Mouse (Mus musculus) c-Kit-negative CD71-positive TER-119-positive erythroid progenitor cells, embryonic 14.5 days (primary cell): ENCODE data around the gene Dnm1.
"Not testable (repeated sequence)": the region's sequence is repeated elsewhere in the genome, so short reads cannot be mapped to it uniquely, and the experiment has no call there.

Experiments used
- DNase-seq: peaks from one replicate; pipeline ENCODE4 v3.0.0-alpha.2; 2013; ENCODE audit warnings: low read depth, low spot score

Dnm1 gene

DNA sequence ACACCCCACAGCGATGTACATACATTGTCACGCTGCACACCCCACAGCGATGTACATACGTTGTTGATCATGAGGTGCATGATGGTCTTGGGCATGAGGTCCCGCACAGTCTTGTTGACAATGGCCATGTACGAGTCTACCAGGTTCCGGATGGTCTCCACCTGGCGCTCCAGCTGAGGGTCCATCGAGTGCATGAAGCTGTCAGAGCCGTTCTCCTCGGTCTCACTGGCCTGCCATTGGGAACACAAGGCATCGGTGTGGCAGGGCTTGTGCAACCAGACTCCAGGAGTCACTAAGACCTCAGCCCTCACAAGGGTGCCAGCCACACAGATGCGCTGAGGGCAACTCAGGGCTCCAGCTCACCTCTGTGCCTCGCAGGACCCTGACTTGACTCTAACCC, 38.3 kb downstream of the Dnm1 start:
- no peak for DNase-seq

DNA sequence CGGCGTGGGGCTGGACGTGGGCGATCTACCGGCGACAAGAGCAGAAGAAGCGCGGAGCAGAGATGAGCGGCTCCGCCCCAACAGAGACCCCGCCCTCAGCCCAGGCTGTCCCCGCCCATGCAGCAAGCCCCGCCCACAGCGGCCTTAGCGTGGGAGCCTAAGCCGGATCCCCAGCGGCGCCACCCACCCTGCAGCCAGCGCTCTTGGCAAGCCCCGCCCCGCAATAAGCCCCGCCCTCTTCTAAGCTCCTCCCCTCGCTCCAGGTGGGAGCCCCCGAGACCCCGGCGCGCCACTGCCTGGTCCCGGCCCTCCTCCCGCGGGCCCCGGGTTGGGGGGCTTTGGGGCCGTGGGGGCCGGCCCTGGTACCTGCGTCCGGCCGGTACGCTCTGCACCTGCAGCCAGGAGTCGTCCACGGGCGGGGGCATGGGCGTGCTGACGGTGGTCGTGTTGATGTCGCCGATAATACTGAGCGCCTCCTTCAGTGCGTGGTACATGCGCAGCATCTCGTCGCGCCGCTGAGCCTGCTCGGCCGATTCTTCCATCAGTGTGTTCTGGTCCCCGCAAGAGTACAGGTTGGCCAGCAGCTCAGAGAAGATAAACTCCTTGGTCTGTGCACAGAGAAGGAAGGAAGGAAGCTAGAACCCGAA, 40.7 kb downstream of the Dnm1 start:
- peak; percentile 53 for DNase-seq

DNA sequence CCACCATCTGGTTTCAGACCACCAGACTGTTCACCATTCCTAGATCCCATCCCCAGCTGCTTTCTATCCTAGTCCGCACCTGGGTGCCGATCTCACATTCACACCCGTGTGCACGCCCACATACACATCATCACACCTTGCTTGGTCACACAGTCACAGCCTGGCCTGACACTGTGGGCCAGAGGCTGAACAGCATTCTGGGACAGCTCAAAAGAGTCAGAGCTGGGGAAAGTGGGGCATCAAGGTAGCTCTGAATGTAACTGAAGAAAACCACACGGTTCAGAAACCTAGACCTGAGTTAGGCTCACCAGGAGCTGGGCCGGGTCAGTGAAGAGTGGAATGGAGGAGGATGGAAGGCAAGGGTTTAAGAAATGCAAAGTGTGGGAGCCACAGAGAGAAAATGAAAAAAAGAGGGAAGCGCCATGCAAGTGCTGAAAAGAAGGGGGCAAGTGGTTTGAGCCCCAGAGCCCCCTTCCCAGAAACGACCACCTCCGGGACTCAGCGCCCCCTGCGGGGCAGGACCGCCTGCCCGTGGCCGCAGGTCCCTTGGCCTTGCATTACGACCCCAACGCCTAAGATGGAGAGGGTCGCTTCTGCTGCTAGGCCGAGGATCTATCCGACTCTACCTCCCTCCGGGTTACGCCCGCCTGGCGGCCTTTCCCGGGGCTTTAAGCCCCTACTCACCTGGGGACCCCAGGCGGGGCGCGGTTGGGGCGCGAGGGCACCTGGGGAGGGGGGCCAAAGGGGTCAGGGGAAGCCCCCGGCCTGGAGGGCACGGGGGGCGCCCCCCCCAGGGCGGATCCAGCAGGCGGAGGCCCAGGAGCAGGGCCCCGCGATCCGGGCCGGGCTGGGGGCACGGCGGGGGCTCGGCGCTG, 41.5 kb downstream of the Dnm1 start:
- DNase-seq, result no peak

DNA sequence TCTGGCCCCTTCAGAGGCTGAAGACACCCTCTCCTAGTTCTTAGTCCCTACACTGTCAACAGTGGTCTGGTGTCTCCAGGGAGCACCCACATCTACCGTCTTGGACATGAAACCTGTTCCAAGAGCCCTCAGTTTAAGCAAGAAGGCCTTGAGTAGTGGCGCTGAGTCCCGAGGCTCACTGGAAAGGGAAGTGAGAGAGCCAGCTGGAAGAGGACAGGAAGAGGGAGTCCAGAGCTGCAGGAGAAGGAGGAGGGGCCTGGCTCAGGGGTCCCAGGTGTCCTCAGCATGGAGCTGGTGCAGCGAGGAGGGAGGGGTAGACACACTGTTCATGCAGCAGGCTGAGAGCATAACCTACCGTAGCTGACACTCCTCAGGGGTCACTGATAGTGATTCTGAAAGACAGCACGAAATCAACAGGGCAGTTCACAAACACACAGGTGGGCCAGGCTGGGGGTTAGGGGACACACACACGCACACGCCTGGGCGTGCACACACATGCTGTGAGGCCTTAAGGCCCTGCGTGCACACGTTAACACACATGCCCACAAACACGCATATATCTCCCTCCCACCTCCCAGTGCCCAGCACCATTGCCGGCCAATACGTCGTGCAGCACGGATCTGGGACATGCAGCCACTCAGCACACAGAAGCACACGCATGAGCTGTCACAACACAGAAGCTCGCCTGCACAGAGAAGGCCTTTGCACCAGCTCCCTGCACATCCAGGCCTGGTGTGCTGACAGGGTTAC, 42.9 kb downstream of the Dnm1 start:
- no peak for DNase-seq

DNA sequence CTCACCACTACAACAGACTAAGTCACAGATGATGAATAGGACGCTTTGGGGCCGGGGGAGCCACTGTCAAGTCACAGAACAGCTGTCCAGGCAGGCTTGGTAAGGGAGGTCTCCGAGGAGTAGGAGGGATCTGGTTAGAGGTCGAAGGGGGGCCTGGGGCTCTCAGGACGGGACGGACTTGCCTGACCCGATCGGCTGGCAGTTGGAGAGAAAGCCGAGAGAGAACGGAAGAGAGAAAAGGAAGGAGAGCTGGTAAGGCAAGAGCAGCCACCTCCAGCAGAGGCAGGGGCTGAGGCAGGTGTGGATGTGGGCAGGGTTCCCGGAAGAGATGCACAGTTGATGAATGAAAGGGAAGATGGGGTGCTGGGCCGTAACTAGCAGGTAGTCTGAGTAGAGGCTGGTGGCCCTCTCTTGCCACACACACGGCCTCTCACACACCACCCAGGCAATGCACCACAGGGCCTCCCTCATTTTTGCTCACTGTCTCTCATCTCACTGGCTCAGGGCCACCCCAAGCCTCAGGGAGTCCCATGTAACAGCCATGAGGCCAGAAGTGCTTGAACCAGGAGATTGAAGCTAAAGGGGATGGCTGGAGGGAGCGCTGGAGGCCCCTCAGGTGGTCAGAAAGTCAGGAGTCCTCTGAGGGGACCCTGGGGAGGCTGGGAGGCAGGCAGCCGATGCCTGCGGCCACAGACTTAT, 44.1 kb downstream of the Dnm1 start:
- DNase-seq, result no peak

DNA sequence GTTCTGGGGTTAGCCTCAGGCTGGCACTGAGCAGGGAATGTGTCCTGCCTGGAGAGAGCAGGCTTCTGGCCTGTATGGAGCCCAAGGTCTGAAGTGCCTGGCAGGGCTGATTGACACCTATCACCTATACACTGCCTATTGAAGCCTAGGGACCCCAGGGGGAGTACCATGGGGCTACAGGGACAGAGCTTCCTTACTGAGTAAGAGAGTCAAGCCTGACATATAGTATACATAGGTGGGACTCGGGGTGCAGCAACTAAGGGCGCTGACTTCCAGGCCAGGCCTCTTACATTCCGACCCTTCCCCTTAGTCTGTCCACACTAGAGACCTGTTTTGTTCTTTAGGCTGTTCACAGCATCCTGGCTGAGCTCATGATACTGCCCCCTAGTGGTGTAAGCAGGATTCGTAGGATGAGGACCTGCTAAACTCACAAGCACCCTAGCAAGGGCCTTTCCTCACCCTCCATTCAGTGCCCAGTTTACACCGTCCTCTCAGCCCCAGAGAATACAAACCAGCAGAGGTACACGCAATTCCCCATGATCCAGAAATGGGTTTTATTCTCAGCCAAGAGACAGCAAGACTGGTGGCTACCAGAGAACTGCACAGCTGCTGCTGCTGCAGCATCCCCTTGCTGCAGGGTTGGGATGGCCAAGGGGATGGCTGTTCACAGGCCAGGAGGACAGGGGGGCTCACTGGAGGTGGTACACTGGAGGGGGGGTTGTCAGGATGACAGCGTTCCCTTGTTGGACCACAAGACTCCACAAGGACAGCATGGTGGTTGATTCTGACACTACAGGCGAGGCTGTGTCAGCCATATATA, 45.0 kb downstream of the Dnm1 start:
- DNase-seq, result peak; percentile 48

DNA sequence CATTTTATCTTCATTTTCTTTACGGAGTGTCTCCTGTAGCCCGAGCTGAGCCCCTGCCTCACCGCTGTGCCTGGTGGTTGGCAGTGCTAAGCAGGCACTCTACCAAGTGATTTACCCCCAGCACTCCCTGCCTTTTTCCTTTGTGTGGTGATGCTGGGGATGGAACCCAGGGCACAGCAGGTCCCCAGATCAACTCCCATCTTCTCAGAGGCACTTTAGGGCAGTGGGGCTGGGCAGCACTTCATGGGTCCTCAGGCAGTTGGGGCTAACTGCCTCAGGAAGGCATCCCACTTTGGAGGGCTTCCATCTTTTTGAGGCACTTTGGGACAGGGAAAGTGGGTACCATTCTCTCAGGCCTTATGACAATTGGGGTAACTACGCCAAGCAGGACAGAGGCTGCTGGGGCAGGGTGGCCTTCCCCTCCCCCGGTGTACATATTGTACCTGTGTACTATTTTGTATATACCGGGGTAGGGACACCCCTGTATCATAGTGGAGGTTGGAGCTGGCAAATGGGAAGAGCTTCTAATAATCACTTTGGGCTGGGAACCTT, 45.8 kb downstream of the Dnm1 start:
- DNase-seq, result no peak

DNA sequence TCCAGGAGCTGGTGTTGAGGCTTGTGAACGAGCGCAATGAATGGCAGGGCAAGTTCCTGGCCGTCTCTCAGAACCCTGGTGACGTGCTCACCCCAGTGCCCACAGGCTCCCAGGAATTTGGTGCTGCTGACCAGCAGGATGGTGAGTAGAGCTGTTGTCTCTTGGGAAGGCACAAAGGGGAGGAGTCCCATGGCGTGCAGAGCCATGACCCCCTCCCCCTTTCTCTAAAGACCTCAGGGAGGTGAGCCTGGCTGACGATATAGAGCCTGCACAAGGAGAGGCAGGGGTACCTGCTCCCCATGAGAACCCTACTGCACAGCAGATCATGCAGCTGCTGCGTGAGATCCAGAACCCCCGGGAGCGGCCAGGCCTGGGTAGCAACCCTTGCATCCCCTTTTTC, 47.0 kb downstream of the Dnm1 start:
- no peak for DNase-seq

DNA sequence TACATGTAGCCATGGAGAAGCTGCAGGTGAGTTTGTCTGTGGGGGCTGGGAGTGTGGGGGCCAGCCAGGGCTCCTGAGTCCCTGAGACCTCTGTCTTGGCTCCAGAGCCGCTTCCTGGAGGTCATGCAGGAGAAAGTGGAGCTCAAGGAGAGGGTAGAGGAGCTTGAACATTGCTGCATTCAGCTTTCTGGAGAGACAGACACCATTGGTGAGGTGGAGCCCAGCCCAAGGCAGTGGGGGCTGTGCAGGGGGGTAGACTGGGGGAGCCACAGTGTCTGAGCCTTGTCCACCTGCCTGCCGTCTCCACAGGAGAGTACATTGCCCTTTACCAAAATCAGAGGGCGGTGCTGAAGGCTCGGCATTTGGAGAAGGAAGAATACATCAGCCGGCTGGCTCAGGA, 47.5 kb downstream of the Dnm1 start:
- no peak for DNase-seq

DNA sequence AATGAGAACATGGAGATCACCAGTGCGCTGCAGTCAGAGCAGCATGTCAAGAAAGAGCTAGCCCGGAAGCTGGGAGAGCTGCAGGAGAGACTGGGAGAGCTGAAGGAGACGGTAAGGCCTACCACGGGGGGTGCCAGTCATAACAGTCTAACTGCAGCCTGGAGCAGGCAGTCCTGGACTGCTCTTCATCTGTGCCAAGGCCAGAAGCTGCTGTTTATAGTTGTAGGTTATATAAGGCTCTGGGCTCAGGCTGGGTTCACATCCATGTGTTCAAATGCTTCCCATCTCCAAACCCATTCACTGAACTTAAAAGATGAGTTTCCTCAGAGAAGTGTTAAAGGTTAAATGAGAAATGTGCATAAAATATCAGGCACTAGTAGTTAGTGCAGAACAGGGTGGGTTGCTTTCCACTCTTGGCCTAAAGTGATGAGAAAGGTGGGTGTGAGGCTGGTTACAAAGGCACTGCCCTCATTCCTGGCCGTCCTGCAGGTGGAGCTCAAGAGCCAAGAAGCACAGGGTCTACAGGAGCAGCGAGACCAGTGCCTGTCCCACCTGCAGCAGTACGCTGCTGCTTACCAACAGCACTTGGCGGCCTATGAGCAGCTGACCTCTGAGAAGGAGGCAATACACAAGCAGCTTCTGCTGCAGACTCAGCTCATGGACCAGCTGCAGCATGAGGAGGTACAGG, 48.8 kb downstream of the Dnm1 start:
- DNase-seq, result no peak

DNA sequence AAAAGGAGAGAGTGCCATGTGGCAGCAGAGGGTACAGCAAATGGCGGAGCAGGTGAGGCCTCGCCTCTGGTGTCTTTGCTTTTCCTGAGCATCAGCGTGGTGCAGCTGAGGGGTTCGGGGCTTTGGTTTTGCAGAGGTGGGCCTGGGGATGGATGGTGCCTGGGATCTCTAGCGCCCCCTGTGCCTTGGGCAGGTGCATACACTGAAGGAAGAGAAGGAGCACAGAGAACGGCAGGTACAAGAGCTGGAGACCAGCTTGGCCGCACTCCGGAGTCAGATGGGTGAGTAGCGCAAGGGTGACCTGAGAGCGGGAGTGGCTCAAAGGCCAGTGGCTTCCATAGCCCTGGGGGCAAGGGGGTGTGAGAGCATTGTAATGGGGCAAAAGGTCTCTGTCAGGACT, 50.2 kb downstream of the Dnm1 start:
- DNase-seq, result no peak

DNA sequence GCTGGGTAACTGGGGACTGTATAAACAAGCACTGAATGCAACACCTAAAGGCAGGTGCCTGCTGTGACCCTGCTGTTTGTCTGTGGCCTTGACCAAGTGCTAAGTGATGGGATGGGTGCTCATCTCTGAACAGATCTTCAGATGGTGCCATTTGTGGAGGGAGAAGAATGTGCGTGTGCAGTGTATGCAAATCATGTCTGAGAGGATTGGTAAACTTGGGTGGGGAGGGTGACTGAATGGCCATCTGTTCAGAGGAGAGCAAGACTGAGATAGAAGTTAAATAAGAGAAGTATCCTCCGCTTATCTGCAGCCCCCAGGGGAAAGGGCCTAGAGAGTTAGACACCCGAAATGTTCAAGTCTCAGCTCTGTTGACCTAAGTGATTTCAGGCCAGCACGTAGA, 53.7 kb downstream of the Dnm1 start:
- no peak for DNase-seq

DNA sequence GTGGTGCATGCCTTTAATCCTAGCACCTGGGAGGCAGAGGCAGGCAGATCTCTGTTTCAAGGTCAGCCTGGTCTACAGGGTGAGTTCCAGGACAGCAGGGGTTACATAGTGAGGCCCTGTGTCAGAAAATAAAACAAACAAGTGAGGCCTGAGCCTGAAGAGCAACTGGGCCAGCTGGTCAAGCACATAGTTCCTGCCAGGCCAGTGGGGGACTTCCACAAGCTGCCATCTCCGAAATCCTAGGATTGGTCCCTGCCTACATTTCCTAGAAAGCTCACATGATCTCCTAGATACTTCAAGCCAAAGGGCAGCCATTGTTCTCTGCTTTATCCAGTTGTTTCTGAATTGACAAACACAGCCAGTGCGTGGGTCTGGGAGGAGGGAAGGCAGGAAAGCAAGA, 57.3 kb downstream of the Dnm1 start:
- not testable (repeated sequence) for DNase-seq

DNA sequence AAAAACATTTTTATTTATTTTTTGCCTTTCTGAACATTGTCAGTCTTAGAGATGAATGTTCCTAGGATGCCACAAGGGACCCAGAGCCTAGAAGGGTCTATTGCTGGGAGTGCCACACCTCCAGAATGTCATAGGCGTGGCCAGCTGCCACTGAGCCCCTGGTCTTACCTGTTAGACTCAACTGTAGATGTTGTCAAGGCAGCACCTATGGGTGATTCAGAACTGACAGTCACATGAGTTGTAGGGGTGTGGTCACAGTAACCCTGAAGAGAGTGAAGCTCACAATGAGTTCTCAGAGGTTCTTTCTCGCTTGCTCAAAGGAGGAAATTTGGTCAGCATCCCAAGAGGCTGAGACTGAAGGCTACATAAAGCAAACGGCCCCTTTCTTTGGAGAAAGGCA, 57.9 kb downstream of the Dnm1 start:
- DNase-seq, result no peak

DNA sequence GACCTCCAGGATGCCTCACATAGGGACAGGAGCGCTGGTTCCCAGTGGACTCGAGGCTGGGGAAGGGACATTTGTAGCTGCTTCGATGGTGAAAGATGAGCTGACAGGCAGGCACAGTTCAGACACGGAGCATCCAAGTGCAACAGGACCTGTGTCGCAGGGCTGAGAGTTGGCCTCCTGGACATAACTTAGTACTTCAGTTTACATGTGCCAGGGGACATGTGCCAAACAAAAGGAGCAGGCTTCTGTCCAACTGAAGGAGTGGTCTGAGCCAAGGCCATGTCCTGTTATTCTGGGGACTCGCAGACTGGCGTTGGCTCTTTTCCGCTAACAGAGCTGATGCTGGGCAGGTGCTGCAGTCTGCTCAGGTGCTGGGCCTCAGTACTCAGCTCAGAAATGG, 58.8 kb downstream of the Dnm1 start:
- DNase-seq, result no peak

DNA sequence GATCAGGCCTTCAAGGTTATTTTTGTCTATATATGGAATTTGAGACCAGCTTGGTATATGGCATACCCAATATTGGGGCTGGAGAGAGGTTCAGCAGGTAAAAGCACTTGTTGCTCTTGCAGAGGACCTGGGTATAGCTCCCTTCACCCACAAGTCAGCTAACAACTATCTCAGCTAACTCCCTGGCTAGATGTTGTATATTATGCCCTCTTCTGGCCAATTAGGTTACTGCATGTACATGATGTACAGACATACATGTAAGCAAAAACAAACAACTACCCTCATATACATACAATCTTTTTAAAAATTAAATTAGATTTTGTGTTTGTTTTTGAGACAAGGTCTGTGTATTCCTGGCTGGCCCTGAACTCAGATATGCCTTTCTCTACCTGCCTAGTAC, 63.6 kb downstream of the Dnm1 start:
- peak; percentile 70 for DNase-seq

DNA sequence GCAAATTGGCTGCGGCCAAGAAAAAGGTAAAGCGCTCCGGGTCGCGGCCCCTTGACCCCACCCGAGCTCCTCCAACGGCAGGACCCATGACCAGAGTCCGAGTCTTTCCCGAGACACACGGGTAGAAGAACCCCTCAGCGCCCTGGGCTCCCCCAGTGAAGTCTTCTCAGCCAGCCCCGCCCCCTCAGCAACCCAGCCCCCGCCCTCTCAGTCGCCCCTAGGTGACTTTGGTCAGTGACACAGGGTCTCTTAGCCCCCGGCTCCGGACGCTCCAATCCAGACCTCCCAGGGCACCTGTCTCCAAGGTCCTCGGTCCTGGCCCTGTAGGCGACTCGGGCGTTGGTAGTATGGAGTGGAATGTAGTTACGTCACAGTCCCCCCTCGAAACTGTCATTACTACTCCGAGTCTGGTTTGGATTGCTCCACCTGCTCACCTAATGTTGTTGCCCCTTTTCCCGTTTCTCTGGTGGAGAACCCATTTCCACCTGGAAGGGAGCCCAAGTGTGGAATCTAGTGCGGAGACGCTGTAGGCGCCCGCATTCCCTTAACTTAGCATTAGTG, 64.7 kb downstream of the Dnm1 start:
- DNase-seq, result peak; percentile 31

DNA sequence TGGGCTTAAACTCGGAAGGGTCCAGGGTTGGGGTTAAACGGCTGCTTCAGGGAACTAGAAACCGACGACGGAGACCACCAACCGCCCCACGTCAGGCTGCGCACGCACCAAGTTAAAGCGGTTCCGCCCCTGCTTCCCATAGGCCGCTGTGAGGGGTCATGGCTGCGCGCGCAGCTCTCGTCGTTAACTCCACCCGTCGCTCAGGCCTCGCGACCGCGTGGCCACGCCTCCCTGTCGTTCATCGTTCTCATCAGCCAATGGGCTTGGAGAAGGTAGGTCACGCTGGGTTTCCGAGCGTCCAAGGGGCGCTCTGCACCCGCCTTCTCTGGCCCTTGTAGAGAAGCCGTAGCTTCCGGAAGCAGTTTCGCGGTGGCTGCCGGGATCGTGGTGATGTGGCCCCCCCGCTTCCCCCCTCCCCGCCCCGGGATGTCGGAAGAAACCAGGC, 65.2 kb downstream of the Dnm1 start, which contains the start of gene Swi5:
Swi5 (minus strand) TSS at position 153 of the 445 bp plus-strand sequence.
- DNase-seq, result peak; percentile 100

DNA sequence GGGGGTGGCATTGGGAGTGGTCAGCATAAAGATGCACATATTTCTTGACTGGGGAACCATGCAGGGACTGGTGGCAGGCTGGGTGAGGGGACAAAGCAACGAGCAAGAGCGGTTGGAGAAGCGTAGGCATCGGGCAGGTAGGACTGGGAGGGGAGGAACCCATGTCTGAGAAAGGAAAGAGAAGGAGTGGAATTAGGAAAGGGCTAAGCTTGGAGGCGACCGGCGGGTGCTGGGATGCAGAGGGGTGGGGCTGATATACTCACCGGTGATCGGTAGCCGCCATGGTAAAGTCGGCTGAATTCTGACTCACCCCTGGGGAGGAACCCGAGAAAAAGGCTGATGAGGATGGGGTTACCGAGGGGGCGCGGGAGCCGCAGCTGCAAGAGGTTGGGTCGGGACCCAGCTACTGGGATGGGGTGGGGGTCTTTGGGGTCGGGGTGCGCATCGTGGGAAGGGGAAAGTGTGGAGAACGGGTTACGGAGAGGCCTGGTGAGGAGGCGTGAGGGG, 65.8 kb downstream of the Dnm1 start, which contains the start of gene Golga2:
Golga2 (plus strand) TSS at position 51 of the 507 bp plus-strand sequence.
- DNase-seq, result peak; percentile 25
